Mouse (Mus musculus): Measurements from ENCODE around the gene Atp9a. TPM values are rescaled to one million over a fixed set of nuclear protein-coding genes. Genes with fewer than 3 reads are reported as not detected.

Atp9a gene
- total and polyA plus RNA-seq, 3 experiments, result 50.5 to 56.9 (median 51.5) TPM

DNA sequence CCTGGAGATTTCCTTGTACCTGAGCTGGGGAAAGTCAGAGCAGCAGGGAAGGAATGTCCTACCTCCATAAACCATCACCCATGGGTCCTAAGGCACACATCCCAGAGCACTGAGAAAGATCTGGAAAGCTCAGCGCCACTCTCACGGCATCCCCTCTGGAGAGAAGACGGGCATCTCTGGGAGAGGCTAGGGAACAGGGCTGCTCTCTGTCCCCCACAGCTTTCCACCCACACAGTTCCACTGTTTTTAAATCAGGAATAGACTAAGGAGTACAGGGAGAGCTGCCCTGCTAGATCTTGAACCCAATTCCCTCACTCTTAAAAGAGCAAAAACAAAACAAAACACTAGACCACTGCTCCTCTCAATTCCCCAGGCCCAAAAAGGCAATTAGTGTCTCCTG is 57.5 kb downstream of the Atp9a start:
- DNase-seq, result no peak
- 78% methylated on average over 3 of the region's 3 CpGs for WGBS
- TF ChIP-seq CTCF (IDR thresholded peaks at IDR 0.05), result no peak
- no peak for TF ChIP-seq EP300 (IDR thresholded peaks at IDR 0.05; ENCODE audit: insufficient read depth, low read depth, low read length)
- TF ChIP-seq POLR2A (IDR thresholded peaks at IDR 0.05; ENCODE audit: insufficient read depth, low read depth, low read length), result no peak
- intact Hi-C loops (cut with DNase I), result no loop called here
- Histone ChIP-seq H3K4me3 (no peak overlapping the region), H3K36me3 (ENCODE audit: control insufficient read depth, insufficient read depth, low read length) (no peaks in the 10 kb centered on the region), H3K27me3 (ENCODE audit: control insufficient read depth, insufficient read depth, low read length) (no peaks in the 10 kb centered on the region), H3K79me2 (replicated peaks; ENCODE audit: control insufficient read depth, insufficient read depth, low read length) (no peaks in the 10 kb centered on the region), H3K27ac (no peak overlapping the region), H3K4me1 (ENCODE audit: control insufficient read depth, insufficient read depth, low read length) (no peaks in the 10 kb centered on the region), H3K9ac (ENCODE audit: low read depth, low read length) (no peak overlapping the region)

DNA sequence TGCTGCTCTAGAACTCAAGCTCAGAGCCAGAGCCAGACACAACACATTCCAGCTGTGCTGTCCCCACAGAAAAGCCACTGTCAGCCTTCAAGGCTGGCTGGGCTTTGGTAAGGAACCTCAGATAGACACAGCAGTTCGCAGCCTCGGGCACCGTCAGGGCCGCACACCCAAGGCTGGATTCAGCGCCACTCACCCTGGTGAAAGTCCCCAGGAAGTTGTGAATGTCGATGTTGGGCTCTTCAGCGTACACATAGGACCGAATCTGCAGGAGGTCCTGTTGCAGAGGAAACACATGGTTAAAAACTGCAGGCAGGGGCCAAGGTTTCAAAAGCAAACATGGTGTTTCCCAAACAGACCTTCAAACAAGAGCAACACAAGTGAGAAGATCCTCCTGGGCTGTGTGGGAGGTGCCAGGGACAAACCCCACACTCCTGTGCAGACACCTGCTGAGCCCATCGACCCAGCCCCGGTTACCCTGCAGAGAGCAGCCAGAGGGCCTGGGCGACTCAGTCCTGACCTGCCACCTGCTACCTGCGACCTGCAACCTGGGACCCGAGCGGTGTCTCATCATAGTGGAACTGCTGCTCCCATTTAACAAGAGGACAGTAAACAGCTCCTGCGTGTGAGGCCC is 58.6 kb downstream of the Atp9a start:
- H3K79me2 ChIP-seq (replicated peaks; ENCODE audit: control insufficient read depth, insufficient read depth, low read length), result no peaks in the 10 kb centered on the region
- 55% methylated on average over 15 of the region's 15 CpGs for WGBS
- DNase-seq, result no peak
- no peaks in the 10 kb centered on the region for H3K27me3 ChIP-seq (ENCODE audit: control insufficient read depth, insufficient read depth, low read length)
- H3K4me1 ChIP-seq (ENCODE audit: control insufficient read depth, insufficient read depth, low read length), result no peaks in the 10 kb centered on the region
- no peak overlapping the region for H3K4me3 ChIP-seq
- TF ChIP-seq POLR2A (IDR thresholded peaks at IDR 0.05; ENCODE audit: insufficient read depth, low read depth, low read length), result no peak
- no peak for TF ChIP-seq EP300 (IDR thresholded peaks at IDR 0.05; ENCODE audit: insufficient read depth, low read depth, low read length)
- TF ChIP-seq CTCF (IDR thresholded peaks at IDR 0.05), result no peak
- no peak overlapping the region for H3K27ac ChIP-seq
- H3K9ac ChIP-seq (ENCODE audit: low read depth, low read length), result no peak overlapping the region
- H3K36me3 ChIP-seq (ENCODE audit: control insufficient read depth, insufficient read depth, low read length), result no peaks in the 10 kb centered on the region
- intact Hi-C loops (cut with DNase I), result no loop called here

DNA sequence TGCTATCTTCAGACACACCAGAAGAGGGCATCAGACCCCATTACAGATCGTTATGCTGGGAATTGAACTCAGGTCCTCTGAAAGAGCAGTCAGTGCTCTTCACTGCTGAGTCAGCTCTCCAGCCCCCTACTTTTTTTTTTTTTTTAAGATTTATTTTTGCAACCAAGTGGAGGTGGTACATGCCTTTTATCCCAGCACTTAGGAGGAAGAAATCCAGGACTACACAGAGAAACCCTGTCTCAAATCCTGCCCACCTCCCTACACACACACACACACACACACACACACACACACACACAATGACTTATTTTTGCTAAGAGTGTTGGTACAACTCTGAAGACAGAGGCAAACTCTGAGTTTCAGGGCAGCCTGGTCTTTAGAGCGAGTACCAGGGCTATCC is 59.5 kb downstream of the Atp9a start:
- Histone ChIP-seq H3K9ac (ENCODE audit: low read depth, low read length) (no peak overlapping the region), H3K27ac (no peak overlapping the region), H3K27me3 (ENCODE audit: control insufficient read depth, insufficient read depth, low read length) (no peaks in the 10 kb centered on the region), H3K36me3 (ENCODE audit: control insufficient read depth, insufficient read depth, low read length) (no peaks in the 10 kb centered on the region), H3K4me1 (ENCODE audit: control insufficient read depth, insufficient read depth, low read length) (no peaks in the 10 kb centered on the region), H3K4me3 (no peak overlapping the region), H3K79me2 (replicated peaks; ENCODE audit: control insufficient read depth, insufficient read depth, low read length) (no peaks in the 10 kb centered on the region)
- WGBS, result 88% methylated on average over 2 of the region's 2 CpGs
- DNase-seq, result no peak
- TF ChIP-seq POLR2A (IDR thresholded peaks at IDR 0.05; ENCODE audit: insufficient read depth, low read depth, low read length) (no peak), CTCF (IDR thresholded peaks at IDR 0.05) (no peak), EP300 (IDR thresholded peaks at IDR 0.05; ENCODE audit: insufficient read depth, low read depth, low read length) (no peak)
- intact Hi-C loops (cut with DNase I), result no loop called here

DNA sequence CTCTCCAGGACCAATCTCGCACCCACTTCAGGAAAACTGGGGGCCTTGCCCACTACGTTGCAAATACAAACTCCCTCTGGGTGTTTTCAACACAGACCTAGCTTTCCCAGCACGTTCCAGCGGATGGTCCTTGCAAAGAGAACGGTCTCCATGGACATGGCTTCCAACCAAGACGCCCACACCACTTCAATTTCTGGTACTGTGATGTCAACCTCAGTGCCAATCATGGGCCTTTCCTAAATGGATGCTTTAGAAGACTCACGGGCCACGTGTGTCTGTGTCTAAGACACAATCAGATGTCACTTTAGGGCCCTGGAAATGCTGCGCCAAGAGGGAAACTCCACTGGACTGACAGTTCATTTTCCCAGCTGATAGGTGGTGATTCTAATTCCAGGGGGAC is 60.7 kb downstream of the Atp9a start:
- DNase-seq, result no peak
- no peaks in the 10 kb centered on the region for H3K27me3 ChIP-seq (ENCODE audit: control insufficient read depth, insufficient read depth, low read length)
- H3K79me2 ChIP-seq (replicated peaks; ENCODE audit: control insufficient read depth, insufficient read depth, low read length), result no peaks in the 10 kb centered on the region
- no peaks in the 10 kb centered on the region for H3K36me3 ChIP-seq (ENCODE audit: control insufficient read depth, insufficient read depth, low read length)
- H3K27ac ChIP-seq, result no peak overlapping the region
- no peaks in the 10 kb centered on the region for H3K4me1 ChIP-seq (ENCODE audit: control insufficient read depth, insufficient read depth, low read length)
- no peak overlapping the region for H3K4me3 ChIP-seq
- WGBS, result 95% methylated on average over 9 of the region's 9 CpGs
- H3K9ac ChIP-seq (ENCODE audit: low read depth, low read length), result no peak overlapping the region
- TF ChIP-seq EP300 (IDR thresholded peaks at IDR 0.05; ENCODE audit: insufficient read depth, low read depth, low read length), result no peak
- TF ChIP-seq POLR2A (IDR thresholded peaks at IDR 0.05; ENCODE audit: insufficient read depth, low read depth, low read length), result no peak
- no peak for TF ChIP-seq CTCF (IDR thresholded peaks at IDR 0.05)
- intact Hi-C loops (cut with DNase I), result no loop called here

DNA sequence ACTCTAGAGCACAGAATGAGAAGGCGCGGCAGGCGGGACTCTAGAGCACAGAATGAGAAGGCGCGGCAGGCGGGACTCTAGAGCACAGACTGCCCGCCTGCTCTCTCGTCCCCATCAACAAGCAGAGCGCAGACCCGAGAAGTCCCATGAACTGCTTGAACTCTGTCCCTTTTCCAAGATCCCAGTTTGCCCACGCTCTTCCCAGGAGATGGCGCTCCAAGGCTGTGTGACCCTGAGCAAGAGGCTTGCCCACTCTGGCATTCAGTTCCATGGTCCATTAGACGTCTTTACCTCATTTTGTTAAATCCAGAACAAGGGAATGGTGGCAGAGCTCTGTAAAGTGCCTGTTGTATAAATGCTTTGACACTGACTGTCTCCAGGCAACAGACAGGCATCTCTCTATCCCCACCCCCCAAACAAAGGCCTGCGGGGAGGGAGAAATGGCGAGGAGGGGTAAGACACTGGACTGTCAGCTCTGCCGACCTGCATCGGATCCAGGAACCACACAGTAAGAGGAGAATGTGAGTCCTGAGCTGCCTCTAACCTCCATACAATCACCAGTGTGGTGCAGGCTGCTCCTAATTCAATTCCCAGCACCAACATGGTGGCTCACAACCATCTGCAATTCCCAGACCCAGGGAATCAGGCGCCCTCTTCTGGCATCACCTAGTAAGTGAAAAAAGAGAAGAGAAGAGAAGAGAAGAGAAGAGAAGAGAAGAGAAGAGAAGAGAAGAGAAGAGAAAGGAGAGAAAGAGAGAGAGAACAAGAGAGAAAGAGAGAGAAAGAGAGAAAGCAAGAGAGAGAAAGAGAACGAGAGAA is 62.6 kb downstream of the Atp9a start:
- intact Hi-C loops (cut with DNase I), result no loop called here
- Histone ChIP-seq H3K36me3 (ENCODE audit: control insufficient read depth, insufficient read depth, low read length) (no peaks in the 10 kb centered on the region), H3K27me3 (ENCODE audit: control insufficient read depth, insufficient read depth, low read length) (no peaks in the 10 kb centered on the region), H3K4me3 (no peak overlapping the region), H3K9ac (ENCODE audit: low read depth, low read length) (no peak overlapping the region), H3K4me1 (ENCODE audit: control insufficient read depth, insufficient read depth, low read length) (no peaks in the 10 kb centered on the region), H3K27ac (no peak overlapping the region), H3K79me2 (replicated peaks; ENCODE audit: control insufficient read depth, insufficient read depth, low read length) (no peaks in the 10 kb centered on the region)
- DNase-seq, result no peak
- TF ChIP-seq CTCF (IDR thresholded peaks at IDR 0.05) (no peak), POLR2A (IDR thresholded peaks at IDR 0.05; ENCODE audit: insufficient read depth, low read depth, low read length) (no peak), EP300 (IDR thresholded peaks at IDR 0.05; ENCODE audit: insufficient read depth, low read depth, low read length) (no peak)
- WGBS, result 78% methylated on average over 19 of the region's 19 CpGs

DNA sequence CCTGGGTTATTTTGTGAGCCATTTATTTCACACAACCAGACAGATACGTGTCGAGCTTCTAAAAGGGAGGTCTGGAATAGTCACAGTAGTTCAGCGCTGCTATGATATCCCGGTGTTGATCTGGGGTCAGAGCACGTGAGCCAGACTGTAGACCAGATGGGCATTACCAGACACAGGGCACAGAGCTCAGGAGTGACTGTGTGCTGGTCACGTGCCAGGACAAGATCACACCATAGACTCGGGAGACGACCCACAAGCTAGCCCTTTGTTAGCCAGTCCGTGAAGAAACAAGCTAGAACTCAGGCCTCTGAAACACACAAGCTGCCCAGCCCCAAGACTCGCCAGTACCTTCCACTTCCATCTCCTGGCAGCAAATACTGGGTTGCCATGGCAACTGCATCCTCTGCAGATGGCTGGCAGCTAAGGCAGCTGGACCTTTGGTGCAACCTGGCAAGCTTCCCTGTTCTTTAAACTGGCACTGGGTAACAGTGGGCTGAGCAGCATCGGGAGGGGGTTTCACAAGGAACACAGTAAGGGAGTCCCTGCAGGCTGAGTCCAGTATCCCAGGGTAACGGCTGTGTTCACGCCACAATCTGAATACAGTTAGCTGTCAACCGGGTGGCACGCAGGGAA is 63.4 kb downstream of the Atp9a start:
- no peak for DNase-seq
- Histone ChIP-seq H3K4me1 (ENCODE audit: control insufficient read depth, insufficient read depth, low read length) (no peaks in the 10 kb centered on the region), H3K9ac (ENCODE audit: low read depth, low read length) (no peak overlapping the region), H3K4me3 (no peak overlapping the region), H3K36me3 (ENCODE audit: control insufficient read depth, insufficient read depth, low read length) (no peaks in the 10 kb centered on the region), H3K79me2 (replicated peaks; ENCODE audit: control insufficient read depth, insufficient read depth, low read length) (no peaks in the 10 kb centered on the region), H3K27me3 (ENCODE audit: control insufficient read depth, insufficient read depth, low read length) (no peaks in the 10 kb centered on the region), H3K27ac (no peak overlapping the region)
- TF ChIP-seq CTCF (IDR thresholded peaks at IDR 0.05), result no peak
- no peak for TF ChIP-seq EP300 (IDR thresholded peaks at IDR 0.05; ENCODE audit: insufficient read depth, low read depth, low read length)
- TF ChIP-seq POLR2A (IDR thresholded peaks at IDR 0.05; ENCODE audit: insufficient read depth, low read depth, low read length), result no peak
- intact Hi-C loops (cut with DNase I), result no loop called here
- 85% methylated on average over 15 of the region's 15 CpGs for WGBS
